Mouse (Mus musculus): Measurements from ENCODE around the gene Znhit6. TPM values are rescaled to one million over a fixed set of nuclear protein-coding genes. Genes with fewer than 3 reads are reported as not detected.

Znhit6 gene
- polyA plus RNA-seq, 1 experiment, result 20.6 TPM

- Histone ChIP-seq H3K4me2 (ENCODE audit: low read depth) (no peak overlapping the region), H3K27me3 (ENCODE audit: control insufficient read depth, insufficient read depth, insufficient read length) (no peaks in the 10 kb centered on the region), H3ac (ENCODE audit: control insufficient read depth, insufficient read length) (no peak overlapping the region), H3K4me3 (no peak overlapping the region), H3K79me2 (ENCODE audit: control insufficient read depth, insufficient read depth) (no peaks in the 10 kb centered on the region), H3K36me3 (ENCODE audit: control insufficient read depth, insufficient read depth) (no peaks in the 10 kb centered on the region)
- no peak for TF ChIP-seq USF1 (IDR thresholded peaks at IDR 0.05; ENCODE audit: low read depth)
- TF ChIP-seq POLR2AphosphoS2 (IDR thresholded peaks at IDR 0.05; ENCODE audit: insufficient read length, low read depth), result no peak
- no peak for TF ChIP-seq MYOG (IDR thresholded peaks at IDR 0.05; ENCODE audit: control insufficient read depth in 1 of 3, insufficient read depth in 1 of 3, insufficient read length in 2 of 3, low read depth in 2 of 3)
- no peak for TF ChIP-seq MAX (IDR thresholded peaks at IDR 0.05; ENCODE audit: low read depth)
- TF ChIP-seq E2F4 (IDR thresholded peaks at IDR 0.05; ENCODE audit: insufficient read depth), result no peak
- TF ChIP-seq CEBPB (IDR thresholded peaks at IDR 0.05; ENCODE audit: insufficient read depth, poor library complexity, severe bottlenecking), result no peak
- no peak for TF ChIP-seq MYOD1 (IDR thresholded peaks at IDR 0.05; ENCODE audit: control insufficient read depth in 1 of 3, insufficient read length in 2 of 3, low read depth in 2 of 3)
Measured at GRCm38 (mm10) chr3:145626063-145626462, 50.1 kb downstream of the Znhit6 start.

- H3K27me3 ChIP-seq (ENCODE audit: control insufficient read depth, insufficient read depth, insufficient read length), result no peaks in the 10 kb centered on the region
- TF ChIP-seq MAX (IDR thresholded peaks at IDR 0.05; ENCODE audit: low read depth) (no peak), SRF (IDR thresholded peaks at IDR 0.05; ENCODE audit: control insufficient read depth, insufficient read length, low read depth) (no peak), REST (IDR thresholded peaks at IDR 0.05; ENCODE audit: insufficient read depth, insufficient read length) (no peak)
- H3K79me2 ChIP-seq (ENCODE audit: control insufficient read depth, insufficient read depth), result no peaks in the 10 kb centered on the region
- no peak overlapping the region for H3K4me2 ChIP-seq (ENCODE audit: low read depth)
- H3K36me3 ChIP-seq (ENCODE audit: control insufficient read depth, insufficient read depth), result no peaks in the 10 kb centered on the region
- no peak overlapping the region for H3K4me3 ChIP-seq
- H3ac ChIP-seq (ENCODE audit: control insufficient read depth, insufficient read length), result no peak overlapping the region
Measured at GRCm38 (mm10) chr3:145627830-145628229, 51.8 kb downstream of the Znhit6 start.

GRCm38 (mm10) chr3:145628643-145629042 lies 52.6 kb downstream of the Znhit6 start:
- H3K27me3 ChIP-seq (ENCODE audit: control insufficient read depth, insufficient read depth, insufficient read length), result no peaks in the 10 kb centered on the region
- no peaks in the 10 kb centered on the region for H3K79me2 ChIP-seq (ENCODE audit: control insufficient read depth, insufficient read depth)
- H3K4me2 ChIP-seq (ENCODE audit: low read depth), result no peak overlapping the region
- H3ac ChIP-seq (ENCODE audit: control insufficient read depth, insufficient read length), result no peak overlapping the region
- H3K4me3 ChIP-seq, result no peak overlapping the region
- TF ChIP-seq TCF3 (IDR thresholded peaks at IDR 0.05; ENCODE audit: insufficient read length, low read depth), result no peak
- H3K36me3 ChIP-seq (ENCODE audit: control insufficient read depth, insufficient read depth), result no peaks in the 10 kb centered on the region

- Histone ChIP-seq H3K36me3 (ENCODE audit: control insufficient read depth, insufficient read depth) (no peaks in the 10 kb centered on the region), H3K4me3 (no peak overlapping the region), H3K27me3 (ENCODE audit: control insufficient read depth, insufficient read depth, insufficient read length) (no peaks in the 10 kb centered on the region), H3K79me2 (ENCODE audit: control insufficient read depth, insufficient read depth) (no peaks in the 10 kb centered on the region), H3ac (ENCODE audit: control insufficient read depth, insufficient read length) (no peak overlapping the region), H3K4me2 (ENCODE audit: low read depth) (no peak overlapping the region)
- no peak for TF ChIP-seq E2F4 (IDR thresholded peaks at IDR 0.05; ENCODE audit: insufficient read depth)
- no peak for TF ChIP-seq MYOD1 (IDR thresholded peaks at IDR 0.05; ENCODE audit: control insufficient read depth in 1 of 3, insufficient read length in 2 of 3, low read depth in 2 of 3)
- TF ChIP-seq SRF (IDR thresholded peaks at IDR 0.05; ENCODE audit: control insufficient read depth, insufficient read length, low read depth), result no peak
Measured at GRCm38 (mm10) chr3:145632888-145633287, 56.9 kb downstream of the Znhit6 start.

- Histone ChIP-seq H3K27me3 (ENCODE audit: control insufficient read depth, insufficient read depth, insufficient read length) (no peaks in the 10 kb centered on the region), H3K4me3 (no peak overlapping the region), H3K4me2 (ENCODE audit: low read depth) (no peak overlapping the region), H3ac (ENCODE audit: control insufficient read depth, insufficient read length) (no peak overlapping the region), H3K36me3 (ENCODE audit: control insufficient read depth, insufficient read depth) (no peaks in the 10 kb centered on the region), H3K79me2 (ENCODE audit: control insufficient read depth, insufficient read depth) (no peaks in the 10 kb centered on the region)
- no peak for TF ChIP-seq POLR2A (IDR thresholded peaks at IDR 0.05; ENCODE audit: insufficient read length, low read depth)
- TF ChIP-seq POLR2AphosphoS2 (IDR thresholded peaks at IDR 0.05; ENCODE audit: insufficient read length, low read depth), result no peak
- no peak for TF ChIP-seq E2F4 (IDR thresholded peaks at IDR 0.05; ENCODE audit: insufficient read depth)
- TF ChIP-seq REST (IDR thresholded peaks at IDR 0.05; ENCODE audit: insufficient read depth, insufficient read length), result no peak
- TF ChIP-seq MYOG (IDR thresholded peaks at IDR 0.05; ENCODE audit: control insufficient read depth in 1 of 3, insufficient read depth in 1 of 3, insufficient read length in 2 of 3, low read depth in 2 of 3), result no peak
- no peak for TF ChIP-seq SRF (IDR thresholded peaks at IDR 0.05; ENCODE audit: control insufficient read depth, insufficient read length, low read depth)
- no peak for TF ChIP-seq TCF12 (IDR thresholded peaks at IDR 0.05; ENCODE audit: insufficient read depth, poor library complexity, severe bottlenecking)
Measured at GRCm38 (mm10) chr3:145634002-145634710, 58.2 kb downstream of the Znhit6 start.

- Histone ChIP-seq H3ac (ENCODE audit: control insufficient read depth, insufficient read length) (no peak overlapping the region), H3K36me3 (ENCODE audit: control insufficient read depth, insufficient read depth) (no peaks in the 10 kb centered on the region), H3K27me3 (ENCODE audit: control insufficient read depth, insufficient read depth, insufficient read length) (no peaks in the 10 kb centered on the region), H3K79me2 (ENCODE audit: control insufficient read depth, insufficient read depth) (no peaks in the 10 kb centered on the region), H3K4me3 (no peak overlapping the region), H3K4me2 (ENCODE audit: low read depth) (no peak overlapping the region)
- TF ChIP-seq POLR2A (IDR thresholded peaks at IDR 0.05; ENCODE audit: insufficient read length, low read depth) (no peak), CEBPB (IDR thresholded peaks at IDR 0.05; ENCODE audit: insufficient read depth, poor library complexity, severe bottlenecking) (no peak), MAX (IDR thresholded peaks at IDR 0.05; ENCODE audit: low read depth) (no peak), POLR2AphosphoS2 (IDR thresholded peaks at IDR 0.05; ENCODE audit: insufficient read length, low read depth) (no peak), E2F4 (IDR thresholded peaks at IDR 0.05; ENCODE audit: insufficient read depth) (no peak), SRF (IDR thresholded peaks at IDR 0.05; ENCODE audit: control insufficient read depth, insufficient read length, low read depth) (no peak), TCF3 (IDR thresholded peaks at IDR 0.05; ENCODE audit: insufficient read length, low read depth) (no peak), MYOG (IDR thresholded peaks at IDR 0.05; ENCODE audit: control insufficient read depth in 1 of 3, insufficient read depth in 1 of 3, insufficient read length in 2 of 3, low read depth in 2 of 3) (no peak), TCF12 (IDR thresholded peaks at IDR 0.05; ENCODE audit: insufficient read depth, poor library complexity, severe bottlenecking) (no peak), USF1 (IDR thresholded peaks at IDR 0.05; ENCODE audit: low read depth) (no peak), MYOD1 (IDR thresholded peaks at IDR 0.05; ENCODE audit: control insufficient read depth in 1 of 3, insufficient read length in 2 of 3, low read depth in 2 of 3) (no peak)
Measured at GRCm38 (mm10) chr3:145640170-145640569, 64.2 kb downstream of the Znhit6 start.
